Mouse (Mus musculus) E14TG2a.4 (cell line): ENCODE data around the gene Slc25a31.

Experiments used
- CTCF ChIP-seq: conservative IDR thresholded peaks from 2 replicates; pipeline ENCODE4 v1.5.1; 2014; ENCODE audit warnings: low read length
- NANOG ChIP-seq: IDR thresholded peaks from 2 replicates; pipeline ENCODE4 v1.6.1; 2014; ENCODE audit warnings: borderline replicate concordance, low read length, mixed read lengths
- POU5F1 ChIP-seq: IDR thresholded peaks from 2 replicates; pipeline ENCODE4 v1.6.1; 2014; ENCODE audit warnings: low read length, borderline replicate concordance

- no peak for TF ChIP-seq CTCF
- no peak for TF ChIP-seq NANOG
- no peak for TF ChIP-seq POU5F1
These were observed 17.1 kb upstream of the Slc25a31 start for GRCm38 (mm10) chr3:40691566-40691965.
